Mouse (Mus musculus) liver, embryonic 14.5 days (tissue): ENCODE measurements around the gene Bivm. TPM values are rescaled to one million over a fixed set of nuclear protein-coding genes. Genes with fewer than 3 reads are reported as not detected.

ENCODE experiments used
- ATAC-seq: fragments of 200-750 bp; cut with Nextera tagmentation; 2 replicates; pipeline ENCODE4 v1.8.0; 2017; ENCODE audit warnings: moderate number of reproducible peaks, mild to moderate bottlenecking, moderate library complexity; ENCODE audit not compliant: insufficient read depth
- DNase-seq, 3 experiments: peaks; one replicate each; pipeline ENCODE4 v3.0.0-alpha.2; 2012 to 2013; ENCODE audit warnings: low read depth in 3 of 3, low spot score in 3 of 3
- H3K27ac ChIP-seq: fragments of 300-500 bp; sonication (generic); 2 replicates; pipeline ENCODE4 v1.5.1; 2014; ENCODE audit warnings: moderate library complexity, mild to moderate bottlenecking, control low read depth, inconsistent platforms
- H3K27me3 ChIP-seq: fragments of 300-500 bp; sonication (generic); 2 replicates; pipeline ENCODE4 v1.6.1; 2014; ENCODE audit warnings: mild to moderate bottlenecking, low read length, moderate library complexity; ENCODE audit not compliant: control insufficient read depth, insufficient read depth
- H3K36me3 ChIP-seq: fragments of 300-500 bp; sonication (generic); replicated peaks from 2 replicates; pipeline ENCODE4 v1.6.1; 2014; ENCODE audit warnings: low read depth; ENCODE audit not compliant: control insufficient read depth, insufficient read depth
- H3K4me1 ChIP-seq, 2 experiments: fragments of 200-500 bp in 1 of 2; fragments of 300-500 bp in 1 of 2; sonication (generic) in 1 of 2; replicated peaks; 2 replicates each; pipeline ENCODE4 v1.6.1; 2012 to 2014; ENCODE audit warnings: antibody characterized with exemption in 1 of 2, inconsistent platforms in 1 of 2, low read length in 1 of 2; ENCODE audit not compliant: control insufficient read depth in 2 of 2, insufficient read depth in 2 of 2
- H3K4me2 ChIP-seq: fragments of 300-500 bp; sonication (generic); 2 replicates; pipeline ENCODE4 v1.6.1; 2014; ENCODE audit warnings: low read depth, mild to moderate bottlenecking, control low read depth, moderate library complexity
- H3K4me3 ChIP-seq, 2 experiments: fragments of 200-500 bp in 1 of 2; fragments of 300-500 bp in 1 of 2; sonication (generic) in 1 of 2; 2 replicates each; pipeline ENCODE4 v1.5.1; 2012 to 2014; ENCODE audit warnings: low read depth in 2 of 2, low read length in 2 of 2, mild to moderate bottlenecking in 2 of 2, control low read depth in 1 of 2, inconsistent platforms in 1 of 2, moderate library complexity in 1 of 2; ENCODE audit not compliant: insufficient read depth in 1 of 2
- H3K9ac ChIP-seq: fragments of 300-500 bp; sonication (generic); replicated peaks from 2 replicates; pipeline ENCODE4 v1.6.1; 2014; ENCODE audit warnings: mild to moderate bottlenecking, control low read depth, moderate library complexity
- H3K9me3 ChIP-seq: fragments of 300-500 bp; sonication (generic); 2 replicates; pipeline ENCODE4 v1.6.1; 2016; ENCODE audit warnings: low read length, mixed read lengths; ENCODE audit not compliant: control insufficient read depth
- CTCF ChIP-seq: IDR thresholded peaks from 2 replicates; pipeline ENCODE4 v1.5.1; 2016; ENCODE audit warnings: antibody characterized with exemption, low read depth, control low read depth
- EP300 ChIP-seq: IDR thresholded peaks from 2 replicates; pipeline ENCODE4 v1.6.1; 2016; ENCODE audit warnings: antibody characterized with exemption, low read depth
- WGBS: fragments of 180-500 bp; shearing (Covaris S2); extraction: QIAGEN DNeasy Blood & Tissue Kit; methylation state at CpG from one replicate; pipeline ENCODE4 v1.1.7; 2014; ENCODE audit not compliant: insufficient replicate concordance; 5-methylcytosine and 5-hydroxymethylcytosine counted together
- polyA plus RNA-seq, 2 experiments: library from polyadenylated mRNA; depleted of rRNA in 1 of 2; stranded (reverse) in 1 of 2; unstranded in 1 of 2; fragments of >200 nt; fragmentation: Nextera tagmentation in 1 of 2; extraction: Ambion mirVana in 1 of 2; gene quantifications; 2 replicates each; pipeline versions ENCODE4 v1.2.1 to v1.2.3; 2012 to 2014

Bivm gene
- polyA plus RNA-seq (2012; rRNA removed) (2.3 and 2.8 TPM in 2 replicates), polyA plus RNA-seq (2014; fragmentation: Nextera tagmentation; extraction: Ambion mirVana) (3.7 and 4.0 TPM in 2 replicates)

DNA sequence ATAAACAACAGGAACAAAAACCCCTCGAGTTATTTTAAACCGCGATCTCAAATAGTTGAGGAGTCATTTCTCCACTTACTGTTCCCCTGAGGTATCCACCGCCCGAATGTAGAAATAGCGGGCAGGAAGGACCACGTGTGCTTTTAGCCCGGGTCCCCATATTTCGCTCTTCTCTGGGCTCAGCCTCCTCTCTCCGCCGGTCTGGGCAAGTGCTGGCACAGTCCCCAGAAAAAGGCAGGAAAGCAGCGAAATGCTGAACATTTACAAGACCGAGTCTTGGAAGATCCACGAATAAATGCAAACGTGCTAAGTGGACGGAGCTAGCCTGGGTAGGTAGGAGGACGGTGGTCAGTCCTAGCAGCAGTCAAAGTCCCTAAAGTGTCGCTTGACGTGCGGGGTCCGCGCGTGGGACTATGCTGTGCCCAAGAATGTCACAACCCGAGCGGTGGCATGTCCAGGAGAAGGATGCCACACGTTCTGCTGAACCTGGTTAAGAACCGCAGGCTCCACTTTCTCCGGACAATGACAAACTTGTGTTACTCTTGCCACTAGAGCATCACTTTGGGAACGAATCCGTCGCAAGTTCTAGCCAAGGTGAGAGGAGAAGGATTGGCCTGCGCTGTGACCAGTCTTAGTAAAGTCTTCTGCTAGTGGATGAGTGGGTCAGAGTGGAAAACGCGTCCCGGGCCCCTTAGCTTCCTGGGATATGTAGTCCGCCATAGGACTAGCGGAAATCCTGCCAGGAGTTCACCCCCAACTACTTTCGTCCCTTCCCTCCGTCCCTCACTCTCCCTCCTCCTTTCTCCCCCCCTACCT, at the start of gene Bivm, which contains the start of gene Kdelc1:
Bivm (plus strand) TSS at position 719 of the 816 bp plus-strand sequence.
Kdelc1 (minus strand) TSS at position 570 of the 816 bp plus-strand sequence.
- Histone ChIP-seq H3K4me2 (peak within 1 kb of the TSS; percentile 82), H3K9me3 (no peaks in the 10 kb centered on the region), H3K9ac (peak within 1 kb of the TSS; percentile 62), H3K36me3 (no peaks in the 10 kb centered on the region), H3K27ac (peak within 1 kb of the TSS; percentile 63), H3K4me1 (peaks cover 0 to 1% of the 10 kb centered on the region in 2 experiments; a peak in 1 of 4 replicates), H3K4me3 (peak within 1 kb of the TSS; percentile 66 to 94), H3K27me3 (no peaks in the 10 kb centered on the region)
- peak; percentile 90 for ATAC-seq
- DNase-seq, result peak; percentile 76 to 81 (median 81)
- TF ChIP-seq CTCF, result no peak
- no peak for TF ChIP-seq EP300
- WGBS, result under 1% methylated on average over 39 of the region's 39 CpGs

GRCm38 (mm10) chr1:44101448-44102225, 17.1 kb upstream of the Bivm start:
- peak overlapping the region; percentile 86 to 100 for H3K4me3 ChIP-seq
- TF ChIP-seq EP300 (no peak; the same call in 1 of the 2 replicates), CTCF (no peak; the same call in 1 of the 2 replicates)
- peaks cover 9% of the 10 kb centered on the region for H3K36me3 ChIP-seq
- H3K27ac ChIP-seq, result peak overlapping the region; percentile 92
- ATAC-seq (peak; percentile 78), DNase-seq (peak; percentile 42 to 59 (median 47))
- H3K27me3 ChIP-seq, result no peaks in the 10 kb centered on the region
- under 1% methylated on average over 55 of the region's 55 CpGs for WGBS
- H3K9me3 ChIP-seq, result no peaks in the 10 kb centered on the region
- peak overlapping the region; percentile 94 for H3K9ac ChIP-seq
- H3K4me1 ChIP-seq, result peaks cover 3 to 6% of the 10 kb centered on the region in 2 experiments; a peak in 3 of 4 replicates
- peak overlapping the region; percentile 88 for H3K4me2 ChIP-seq

DNA sequence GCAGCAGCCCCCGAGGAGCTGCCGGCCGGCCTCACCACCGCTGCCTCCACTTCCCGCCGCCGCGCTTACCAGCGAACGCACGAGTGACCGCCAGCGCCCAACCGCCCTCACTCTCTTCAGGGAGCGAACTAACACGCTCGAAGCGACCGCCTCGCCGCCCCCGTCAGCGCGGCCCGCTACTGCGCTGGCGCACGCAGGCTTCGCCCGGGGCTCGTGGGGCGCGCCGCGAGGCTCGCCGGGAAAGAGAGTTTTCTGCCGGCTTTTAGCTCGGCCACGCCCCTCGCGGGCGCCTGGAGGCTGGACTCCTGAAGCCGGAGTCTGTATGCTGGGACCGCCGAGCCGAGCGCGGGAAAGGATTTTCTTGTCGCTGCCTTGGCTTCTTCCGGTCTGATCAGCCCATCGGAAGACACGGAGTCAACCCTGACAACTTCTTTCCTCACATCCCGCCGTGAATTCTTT, 16.5 kb upstream of the Bivm start, which contains the start of gene Tex30:
Tex30 (minus strand) TSS at position 183 of the 459 bp plus-strand sequence.
- Histone ChIP-seq H3K4me1 (peaks cover 3 to 6% of the 10 kb centered on the region in 2 experiments; a peak in 3 of 4 replicates), H3K36me3 (peaks cover 3% of the 10 kb centered on the region; the same call in 1 of the 2 replicates), H3K9ac (peak within 1 kb of the TSS; percentile 94), H3K4me3 (peak within 1 kb of the TSS; percentile 86 to 100), H3K27me3 (no peaks in the 10 kb centered on the region), H3K27ac (peak within 1 kb of the TSS; percentile 92), H3K9me3 (no peaks in the 10 kb centered on the region), H3K4me2 (peak within 1 kb of the TSS; percentile 88)
- peak; percentile 94 for ATAC-seq
- WGBS, result under 1% methylated on average over 55 of the region's 55 CpGs
- no peak for TF ChIP-seq EP300
- no peak for TF ChIP-seq CTCF
- DNase-seq, result peak; percentile 90 to 92 (median 91)

- Histone ChIP-seq H3K4me3 (peak overlapping the region; percentile 49 to 86), H3K36me3 (no peaks in the 10 kb centered on the region; the same call in 1 of the 2 replicates), H3K27me3 (no peaks in the 10 kb centered on the region), H3K4me2 (peak overlapping the region; percentile 88), H3K4me1 (peaks cover 3 to 6% of the 10 kb centered on the region in 2 experiments; a peak in 3 of 4 replicates), H3K27ac (no peak overlapping the region), H3K9me3 (no peaks in the 10 kb centered on the region), H3K9ac (peak overlapping the region; percentile 70)
- ATAC-seq (no peak), DNase-seq (no peak)
- no peak for TF ChIP-seq CTCF
- no peak for TF ChIP-seq EP300
- WGBS, result 12% methylated on average over 5 of the region's 5 CpGs
Observed at GRCm38 (mm10) chr1:44102939-44103338, 15.8 kb upstream of the Bivm start.
